Mouse (Mus musculus) T-cell, adult 2 months (primary cell): Measurements from ENCODE around the gene Gstm4.
"Not testable (repeated sequence)": the region's sequence is repeated elsewhere in the genome, so short reads cannot be mapped to it uniquely, and the experiment has no call there.

Source experiments
- DNase-seq: peaks from one replicate; pipeline ENCODE4 v3.0.0; 2022; ENCODE audit warnings: low spot score

The Gstm4 gene

GRCm38 (mm10) chr3:108016468-108016867 is 28.2 kb downstream of the Gstm4 start:
- DNase-seq: not testable (repeated sequence)

GRCm38 (mm10) chr3:108014974-108015346 is 29.7 kb downstream of the Gstm4 start:
- no peak for DNase-seq

GRCm38 (mm10) chr3:108014098-108014973 is 30.4 kb downstream of the Gstm4 start:
- no peak for DNase-seq

GRCm38 (mm10) chr3:108013331-108013871 is 31.3 kb downstream of the Gstm4 start:
- DNase-seq: no peak

GRCm38 (mm10) chr3:108011558-108011957 is 33.1 kb downstream of the Gstm4 start:
- DNase-seq: no peak

DNA sequence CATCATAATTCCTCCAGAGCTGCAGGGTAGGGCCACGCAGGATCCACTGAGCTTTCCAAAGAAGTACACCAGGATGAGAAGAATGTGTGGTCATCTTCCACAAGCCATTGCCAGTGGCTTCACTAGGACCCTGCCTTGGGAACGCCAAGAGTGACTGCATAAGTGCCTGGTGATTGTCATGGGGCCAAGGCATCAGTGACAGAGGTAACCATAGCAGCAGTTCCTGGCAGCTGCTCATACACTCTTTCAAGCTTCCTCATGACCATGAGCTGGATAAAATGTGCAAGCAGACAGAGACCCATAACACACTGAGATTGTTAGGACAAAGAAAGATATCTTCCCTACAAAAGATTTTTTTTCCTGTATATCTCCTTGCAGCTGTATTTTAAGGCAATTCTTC is 34.4 kb downstream of the Gstm4 start:
- DNase-seq: no peak

- DNase-seq: no peak
Measured at GRCm38 (mm10) chr3:108002021-108002420, 42.7 kb downstream of the Gstm4 start.

GRCm38 (mm10) chr3:107999491-107999890 is 45.2 kb downstream of the Gstm4 start:
- no peak for DNase-seq

DNA sequence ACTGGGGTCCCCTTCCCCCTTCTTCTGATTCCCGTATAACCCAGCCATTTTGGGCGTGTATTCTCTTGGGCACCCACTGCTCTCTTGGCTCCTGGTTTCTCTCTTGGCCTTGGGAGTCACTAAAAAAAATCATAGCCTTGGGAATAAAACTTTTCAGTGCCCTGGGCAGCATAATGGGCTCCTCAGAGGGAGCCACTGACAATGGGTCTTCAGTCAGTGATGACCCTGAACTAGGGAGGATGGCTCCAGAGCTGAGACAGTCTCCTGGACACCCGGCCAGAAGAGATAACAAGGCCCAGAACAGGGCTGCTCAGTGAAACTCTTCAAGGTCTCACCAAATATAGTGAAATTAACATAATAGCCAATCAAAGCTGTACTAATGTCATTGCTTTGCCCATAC is 46.1 kb downstream of the Gstm4 start:
- no peak for DNase-seq

DNA sequence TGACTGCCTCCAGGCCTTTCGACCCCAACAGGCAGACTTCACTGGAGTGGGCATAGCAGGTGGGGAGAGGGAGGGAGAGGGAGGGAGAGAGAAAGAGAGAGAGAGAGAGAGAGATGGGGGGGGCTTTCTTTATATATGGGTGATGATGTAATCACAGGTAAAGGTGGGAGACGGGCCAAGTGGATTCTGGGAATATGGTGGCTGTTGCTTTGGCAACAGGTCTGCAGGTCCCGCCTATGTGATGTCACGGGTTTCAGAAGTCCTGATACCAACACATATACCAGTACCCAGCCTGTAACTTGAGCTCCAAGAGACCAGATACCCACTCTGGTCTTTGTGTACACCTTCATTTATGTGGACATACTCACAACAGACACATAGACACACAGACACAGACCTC is 48.1 kb downstream of the Gstm4 start:
- DNase-seq: no peak

- not testable (repeated sequence) for DNase-seq
Measured at GRCm38 (mm10) chr3:107995974-107996373, 48.7 kb downstream of the Gstm4 start.
